Mouse (Mus musculus) embryonic fibroblast, embryonic 13.5 days (primary cell): Measurements from ENCODE around the gene Actrt2. TPM values are rescaled to one million over a fixed set of nuclear protein-coding genes. Genes with fewer than 3 reads are reported as not detected.

Experiments used
- H3K27ac ChIP-seq: 2 replicates; pipeline ENCODE4 v1.5.1; 2012; ENCODE audit warnings: low read length, control low read depth, inconsistent platforms; ENCODE audit not compliant: insufficient read depth
- H3K4me1 ChIP-seq: 2 replicates; pipeline ENCODE4 v1.6.1; 2011; ENCODE audit warnings: low read length; ENCODE audit not compliant: control insufficient read depth, insufficient read depth
- H3K4me3 ChIP-seq: 2 replicates; pipeline ENCODE4 v1.5.1; 2011; ENCODE audit warnings: mild to moderate bottlenecking, control low read depth, low read length; ENCODE audit not compliant: insufficient read depth
- CTCF ChIP-seq: IDR thresholded peaks from 2 replicates; pipeline ENCODE4 v1.5.1; 2011; ENCODE audit warnings: mild to moderate bottlenecking, control low read depth, low read length, moderate library complexity, borderline replicate concordance; ENCODE audit not compliant: insufficient read depth
- POLR2A ChIP-seq: IDR thresholded peaks from 2 replicates; pipeline ENCODE4 v1.6.1; 2011; ENCODE audit warnings: low read depth, mild to moderate bottlenecking, control low read depth, low read length, moderate library complexity
- polyA plus RNA-seq: library from polyadenylated mRNA; stranded (reverse); fragments of >200 nt; gene quantifications from 2 replicates; pipeline ENCODE4 v1.2.4, GENCODE M21; 2011; ENCODE audit warnings: low read depth; ENCODE audit not compliant: missing spikeins, insufficient read length

Gene Actrt2
- polyA plus RNA-seq, 1 experiment = not detected

GRCm38 (mm10) chr4:154662681-154663215 is 4.9 kb downstream of the Actrt2 start:
- Histone ChIP-seq H3K27ac (no peak overlapping the region), H3K4me1 (no peaks in the 10 kb centered on the region), H3K4me3 (no peak overlapping the region)
- TF ChIP-seq POLR2A (no peak), CTCF (no peak)

- no peak for TF ChIP-seq POLR2A
- TF ChIP-seq CTCF = no peak
- H3K27ac ChIP-seq = no peak overlapping the region
- H3K4me1 ChIP-seq = no peaks in the 10 kb centered on the region
- H3K4me3 ChIP-seq = no peak overlapping the region
Observed at GRCm38 (mm10) chr4:154661256-154661655, 6.4 kb downstream of the Actrt2 start.

- no peak overlapping the region for H3K4me3 ChIP-seq
- no peak for TF ChIP-seq POLR2A
- no peak for TF ChIP-seq CTCF
- no peaks in the 10 kb centered on the region for H3K4me1 ChIP-seq
- no peak overlapping the region for H3K27ac ChIP-seq
Observed at GRCm38 (mm10) chr4:154660025-154660424, 7.6 kb downstream of the Actrt2 start.

DNA sequence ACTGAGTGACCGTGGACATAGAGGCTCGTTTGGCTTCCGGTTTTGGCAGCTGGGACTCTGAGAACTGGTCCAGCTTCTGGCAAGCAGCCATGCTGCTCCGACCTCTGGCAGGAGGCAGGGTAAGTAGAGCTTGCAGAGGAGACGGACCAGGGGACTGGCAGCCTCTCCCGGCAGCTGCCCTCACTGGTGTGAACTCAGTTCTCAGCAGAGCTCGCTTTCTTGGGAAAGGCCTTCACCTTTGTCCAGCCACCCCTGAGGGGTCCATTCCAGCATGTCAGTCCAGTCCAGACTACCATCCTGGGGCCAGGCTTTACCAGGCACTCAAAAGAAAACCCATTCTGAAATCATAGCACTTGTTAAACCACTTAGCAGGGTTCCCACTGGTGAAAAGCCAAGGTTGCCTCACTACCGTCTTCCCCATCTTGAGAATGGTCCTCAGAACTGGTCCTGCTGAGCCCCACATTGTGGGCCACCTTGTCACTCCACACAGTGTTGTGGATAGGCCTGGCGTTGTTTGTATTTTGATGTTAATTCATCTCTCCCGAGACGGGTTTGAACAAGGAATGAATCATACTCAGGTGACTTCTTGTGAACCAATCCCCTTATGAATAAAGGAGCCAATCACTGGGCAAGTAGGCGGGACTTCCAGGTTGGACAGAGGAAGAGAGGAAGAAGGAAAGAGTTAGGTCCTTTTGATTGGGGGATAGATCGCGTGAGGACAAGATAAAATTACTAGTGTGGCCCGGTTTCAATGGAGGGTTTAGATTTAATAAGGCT is 12.3 kb downstream of the Actrt2 start:
- Histone ChIP-seq H3K4me3 (no peak overlapping the region), H3K4me1 (no peaks in the 10 kb centered on the region), H3K27ac (no peak overlapping the region)
- TF ChIP-seq CTCF = no peak
- no peak for TF ChIP-seq POLR2A

DNA sequence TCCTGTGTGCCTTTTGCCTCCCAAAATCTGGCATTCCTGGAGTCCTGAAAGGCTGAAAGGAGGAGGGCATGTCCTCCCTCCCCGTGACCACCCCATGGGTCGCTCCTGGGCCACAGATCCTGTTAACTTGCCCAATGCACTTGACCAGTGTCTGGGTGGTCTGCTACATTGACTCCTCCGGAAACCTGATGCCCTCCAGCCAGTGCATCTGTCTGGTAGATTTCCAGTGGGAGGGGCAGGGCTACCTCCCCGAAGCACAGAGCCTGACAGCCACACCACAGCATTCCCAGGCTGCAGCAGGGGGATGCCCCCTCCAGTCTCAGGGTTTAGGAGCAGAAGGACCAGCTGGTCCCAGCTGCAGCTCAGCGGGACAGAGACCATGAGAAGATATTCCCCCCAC is 15.2 kb downstream of the Actrt2 start:
- H3K4me3 ChIP-seq = no peak overlapping the region

DNA sequence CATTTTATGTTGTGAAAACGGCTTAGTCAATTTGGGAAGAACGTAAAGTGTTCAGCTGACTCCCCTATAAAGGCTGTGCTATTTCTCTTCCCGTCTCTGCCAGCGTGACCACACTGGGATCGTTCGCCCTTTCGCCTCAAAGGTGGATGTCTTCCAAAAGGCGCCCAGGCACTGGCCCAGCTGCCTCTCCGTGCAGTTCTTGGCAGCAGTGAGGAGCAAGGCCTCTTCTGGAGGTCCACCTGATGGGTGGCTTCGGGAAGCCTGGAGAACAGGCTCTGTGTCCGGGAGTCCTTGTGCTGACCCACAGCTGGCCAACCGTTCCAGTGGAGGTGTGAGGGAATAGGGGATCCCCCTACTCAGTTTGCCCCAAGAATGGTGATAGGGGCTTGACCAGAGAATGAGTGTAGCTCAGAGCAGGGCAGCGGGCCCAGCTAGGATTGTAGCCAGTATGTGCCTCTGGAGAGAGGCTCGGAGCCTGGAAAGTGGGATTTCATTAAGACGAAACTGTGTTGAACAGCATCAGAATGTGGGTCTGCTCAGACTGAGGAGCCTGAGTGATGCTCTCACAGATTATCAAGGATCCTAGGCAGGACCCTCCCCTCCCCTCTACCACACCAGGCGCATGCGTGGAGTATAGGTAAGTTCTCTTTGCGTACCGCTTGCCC is 18.5 kb downstream of the Actrt2 start:
- H3K4me1 ChIP-seq = no peaks in the 10 kb centered on the region
- no peak overlapping the region for H3K4me3 ChIP-seq
- H3K27ac ChIP-seq = no peak overlapping the region
- TF ChIP-seq CTCF (no peak), POLR2A (no peak)

More for the DNA sequence above, 15.2 kb downstream of the Actrt2 start:
- Histone ChIP-seq H3K4me1 (no peaks in the 10 kb centered on the region), H3K27ac (no peak overlapping the region)
- TF ChIP-seq CTCF (no peak), POLR2A (no peak)

DNA sequence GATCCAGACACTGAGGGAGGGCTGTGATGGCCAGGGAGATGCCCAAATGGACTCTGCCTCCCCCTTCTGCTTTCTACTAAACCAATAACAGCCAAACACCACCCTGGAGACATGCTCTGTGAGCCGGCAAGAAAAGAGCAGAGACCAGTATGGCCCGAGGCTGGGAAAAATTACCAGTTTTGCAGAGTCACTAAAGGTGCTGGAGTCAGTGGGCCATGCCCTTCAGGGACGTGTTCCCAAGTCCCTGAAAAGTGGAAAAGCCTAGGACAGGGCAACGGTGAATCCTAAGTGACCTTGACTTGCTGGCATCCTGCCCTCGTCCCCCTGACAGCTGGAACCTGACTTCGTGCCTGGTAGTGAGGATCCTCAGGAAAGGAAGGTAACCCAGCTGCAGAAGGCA is 25.2 kb downstream of the Actrt2 start:
- Histone ChIP-seq H3K4me1 (no peaks in the 10 kb centered on the region), H3K27ac (no peak overlapping the region), H3K4me3 (no peak overlapping the region)
- no peak for TF ChIP-seq CTCF
- TF ChIP-seq POLR2A = no peak

GRCm38 (mm10) chr4:154641296-154642110 is 26.2 kb downstream of the Actrt2 start:
- Histone ChIP-seq H3K4me3 (no peak overlapping the region), H3K4me1 (no peaks in the 10 kb centered on the region)

DNA sequence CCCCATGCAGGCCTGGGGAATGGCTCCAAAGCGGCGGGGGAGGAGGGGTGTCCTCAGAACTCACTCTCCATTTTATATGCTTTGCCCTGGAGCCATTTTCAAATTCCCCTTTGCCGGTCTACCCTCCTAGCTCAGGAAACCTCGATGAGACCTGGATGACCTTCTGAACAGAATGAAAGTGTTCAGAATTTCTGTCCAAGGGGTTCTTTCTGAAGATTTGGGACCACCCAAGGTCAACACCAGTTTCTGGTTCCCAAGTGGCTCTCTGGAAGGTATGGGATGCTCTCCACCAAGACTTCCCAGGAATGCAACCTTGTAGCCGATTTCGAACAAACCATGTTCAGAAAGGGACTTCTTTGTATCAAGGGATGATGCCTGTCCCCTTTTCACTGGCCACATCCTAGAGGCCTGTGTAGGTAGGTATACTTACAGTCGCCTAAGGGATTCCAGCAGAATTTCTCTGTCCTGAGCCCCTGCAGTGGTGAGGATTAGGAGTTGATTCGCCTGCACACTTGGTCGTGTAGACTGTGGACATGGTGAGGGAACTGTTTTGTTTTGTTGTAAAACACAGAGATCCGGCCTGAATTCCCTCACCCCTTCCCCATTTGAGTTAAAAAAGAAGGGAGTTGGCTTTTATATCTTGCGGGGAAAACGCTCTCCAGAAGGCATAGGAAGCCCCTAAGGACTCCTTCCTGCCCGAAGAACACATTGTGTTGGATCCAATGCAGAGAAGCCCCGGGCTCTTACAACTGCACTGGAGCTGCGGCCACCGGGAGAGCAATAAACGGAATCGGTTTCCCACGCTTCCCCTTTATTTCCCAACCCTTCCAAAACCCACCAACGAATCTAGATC is 27.0 kb downstream of the Actrt2 start:
- TF ChIP-seq POLR2A (no peak), CTCF (no peak)
- Histone ChIP-seq H3K27ac (no peak overlapping the region), H3K4me1 (no peaks in the 10 kb centered on the region), H3K4me3 (no peak overlapping the region)

More at GRCm38 (mm10) chr4:154641296-154642110, 26.2 kb downstream of the Actrt2 start:
- H3K27ac ChIP-seq = no peak overlapping the region
- TF ChIP-seq CTCF (no peak), POLR2A (no peak)
